Mouse (Mus musculus) cortical plate, adult 2 months (tissue): ENCODE measurements at regions not wholly inside any gene's neighbourhood (a gene's known extent, or its start where the extent isn't known, plus 50 kb on each side); places are given as distances from the start of the nearest gene placed in this dataset.

ENCODE experiments used
- CTCF ChIP-seq: fragments of 200-500 bp; IDR thresholded peaks from 2 replicates; pipeline ENCODE4 v1.5.1; 2011; ENCODE audit warnings: mild to moderate bottlenecking, control low read depth, low read length; ENCODE audit not compliant: insufficient read depth; ENCODE audit errors: extremely low read depth
- POLR2A ChIP-seq: fragments of 200-500 bp; IDR thresholded peaks from 2 replicates; pipeline ENCODE4 v1.6.1; 2011; ENCODE audit warnings: mild to moderate bottlenecking, low read length, control low read depth; ENCODE audit not compliant: insufficient read depth; ENCODE audit errors: extremely low read depth

DNA sequence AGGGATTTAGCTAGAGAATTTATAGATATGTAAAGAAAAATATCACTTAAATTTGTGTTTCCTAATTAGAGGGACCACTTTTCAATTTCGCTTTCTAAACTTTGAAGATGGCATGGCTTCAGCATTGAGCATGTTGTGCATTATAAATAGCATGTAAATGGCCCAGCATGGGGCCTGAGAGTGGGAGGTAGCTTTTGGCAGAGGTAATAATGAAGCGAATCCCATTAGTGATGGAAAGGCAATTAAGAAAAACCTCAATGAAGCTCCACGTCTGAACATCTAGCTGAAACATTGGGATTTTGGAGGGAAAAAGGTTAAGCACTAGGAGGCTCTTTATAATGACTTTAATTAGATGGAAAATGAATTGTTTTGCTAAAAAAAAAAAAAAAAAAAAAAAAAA, 848.0 kb upstream of the Tenm4 start:
- no peak for TF ChIP-seq POLR2A
- TF ChIP-seq CTCF: no peak
